Mouse (Mus musculus): ENCODE measurements at regions not wholly inside any gene's neighbourhood (a gene's known extent, or its start where the extent isn't known, plus 50 kb on each side); places are given as distances from the start of the nearest gene placed in this dataset.

DNA sequence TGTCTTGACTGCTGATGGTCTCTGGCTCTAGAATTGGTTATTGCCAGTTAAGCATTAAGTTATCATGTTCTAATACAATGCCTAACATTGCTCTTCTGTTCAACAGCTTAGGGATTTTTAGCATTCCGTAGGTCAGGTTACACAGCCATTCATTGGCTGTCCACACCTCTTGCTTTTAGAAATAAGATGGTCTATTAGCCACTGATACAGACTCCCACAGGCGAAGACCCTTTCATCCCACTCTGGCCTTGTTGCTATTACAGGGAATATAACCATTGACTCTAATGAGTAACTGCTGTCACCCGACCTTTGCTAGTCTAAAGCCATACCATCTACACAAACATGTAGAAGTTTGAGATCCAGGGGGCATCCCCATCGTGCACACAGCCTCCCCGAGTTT is 191.6 kb downstream of the Papss1 start:
- H3K27me3 ChIP-seq (ENCODE audit: control insufficient read depth, insufficient read depth, low read length): no peaks in the 10 kb centered on the region
- 75% methylated on average over 5 of the region's 5 CpGs for WGBS
- no peak overlapping the region for H3K27ac ChIP-seq (ENCODE audit: low read length)
- no peaks in the 10 kb centered on the region for H3K9me3 ChIP-seq (replicated peaks; ENCODE audit: control insufficient read depth, low read length)
- H3K4me1 ChIP-seq (ENCODE audit: control insufficient read depth, insufficient read depth, low read length): no peaks in the 10 kb centered on the region
- no peak for ATAC-seq (ENCODE audit: insufficient read depth, low FRiP score)
- H3K4me3 ChIP-seq (replicated peaks; ENCODE audit: low read length): no peak overlapping the region
- no peak overlapping the region for H3K9ac ChIP-seq (ENCODE audit: low read length)
- no peak overlapping the region for H3K4me2 ChIP-seq (ENCODE audit: low read depth, low read length)
- no peaks in the 10 kb centered on the region for H3K36me3 ChIP-seq (ENCODE audit: control insufficient read depth, insufficient read depth, low read length)

GRCm38 (mm10) chr3:131769976-131770375 is 205.4 kb downstream of the Papss1 start:
- Histone ChIP-seq H3K27me3 (ENCODE audit: control insufficient read depth, insufficient read depth, low read length) (no peaks in the 10 kb centered on the region), H3K4me3 (replicated peaks; ENCODE audit: low read length) (no peak overlapping the region), H3K4me1 (ENCODE audit: control insufficient read depth, insufficient read depth, low read length) (peaks cover 6% of the 10 kb centered on the region), H3K9me3 (replicated peaks; ENCODE audit: control insufficient read depth, low read length) (no peaks in the 10 kb centered on the region), H3K27ac (ENCODE audit: low read length) (no peak overlapping the region; the same call in 1 of the 2 replicates), H3K36me3 (ENCODE audit: control insufficient read depth, insufficient read depth, low read length) (no peaks in the 10 kb centered on the region), H3K4me2 (ENCODE audit: low read depth, low read length) (no peak overlapping the region), H3K9ac (ENCODE audit: low read length) (no peak overlapping the region)
- no peak for ATAC-seq (ENCODE audit: insufficient read depth, low FRiP score)
- WGBS: 30% methylated on average over 1 of the region's 1 CpGs

GRCm38 (mm10) chr3:131770486-131770885 is 205.9 kb downstream of the Papss1 start:
- no peak overlapping the region for H3K27ac ChIP-seq (ENCODE audit: low read length)
- no peaks in the 10 kb centered on the region for H3K27me3 ChIP-seq (ENCODE audit: control insufficient read depth, insufficient read depth, low read length)
- peaks cover 6% of the 10 kb centered on the region for H3K4me1 ChIP-seq (ENCODE audit: control insufficient read depth, insufficient read depth, low read length)
- no peaks in the 10 kb centered on the region for H3K9me3 ChIP-seq (replicated peaks; ENCODE audit: control insufficient read depth, low read length)
- no peak for ATAC-seq (ENCODE audit: insufficient read depth, low FRiP score)
- H3K9ac ChIP-seq (ENCODE audit: low read length): no peak overlapping the region
- no peak overlapping the region for H3K4me2 ChIP-seq (ENCODE audit: low read depth, low read length)
- 55% methylated on average over 1 of the region's 1 CpGs for WGBS
- no peak overlapping the region for H3K4me3 ChIP-seq (replicated peaks; ENCODE audit: low read length)
- no peaks in the 10 kb centered on the region for H3K36me3 ChIP-seq (ENCODE audit: control insufficient read depth, insufficient read depth, low read length)

- Histone ChIP-seq H3K4me1 (ENCODE audit: control insufficient read depth, insufficient read depth, low read length) (peaks cover 6% of the 10 kb centered on the region), H3K9ac (ENCODE audit: low read length) (no peak overlapping the region), H3K4me3 (replicated peaks; ENCODE audit: low read length) (no peak overlapping the region), H3K27ac (ENCODE audit: low read length) (no peak overlapping the region), H3K36me3 (ENCODE audit: control insufficient read depth, insufficient read depth, low read length) (no peaks in the 10 kb centered on the region), H3K27me3 (ENCODE audit: control insufficient read depth, insufficient read depth, low read length) (no peaks in the 10 kb centered on the region), H3K9me3 (replicated peaks; ENCODE audit: control insufficient read depth, low read length) (no peaks in the 10 kb centered on the region), H3K4me2 (ENCODE audit: low read depth, low read length) (no peak overlapping the region)
- WGBS: 47% methylated on average over 4 of the region's 4 CpGs
- no peak for ATAC-seq (ENCODE audit: insufficient read depth, low FRiP score)
Observed at GRCm38 (mm10) chr3:131771863-131772546, 207.4 kb downstream of the Papss1 start.

DNA sequence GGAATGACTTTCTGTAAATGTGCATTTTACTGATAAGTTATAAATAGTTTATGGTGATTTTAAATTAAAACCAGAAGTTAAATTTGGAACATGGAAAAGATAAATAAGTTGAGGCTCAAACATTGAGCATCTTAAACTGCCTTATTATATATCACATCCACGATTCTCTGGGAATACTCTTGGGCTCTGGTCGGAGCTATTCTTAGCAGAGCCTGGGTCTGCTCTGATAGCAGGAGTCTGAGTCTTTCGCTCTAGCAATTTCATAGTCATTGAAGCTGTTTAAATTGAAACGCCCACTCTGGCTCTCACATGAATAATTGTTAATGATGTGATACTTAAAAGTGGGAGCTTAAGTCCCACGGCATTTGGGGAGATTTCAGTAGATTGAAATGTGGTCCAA is 208.0 kb downstream of the Papss1 start:
- no peak overlapping the region for H3K27ac ChIP-seq (ENCODE audit: low read length)
- no peak overlapping the region for H3K4me2 ChIP-seq (ENCODE audit: low read depth, low read length)
- peaks cover 6% of the 10 kb centered on the region for H3K4me1 ChIP-seq (ENCODE audit: control insufficient read depth, insufficient read depth, low read length)
- no peak overlapping the region for H3K9ac ChIP-seq (ENCODE audit: low read length)
- H3K36me3 ChIP-seq (ENCODE audit: control insufficient read depth, insufficient read depth, low read length): no peaks in the 10 kb centered on the region
- no peak overlapping the region for H3K4me3 ChIP-seq (replicated peaks; ENCODE audit: low read length)
- 38% methylated on average over 5 of the region's 5 CpGs for WGBS
- no peaks in the 10 kb centered on the region for H3K27me3 ChIP-seq (ENCODE audit: control insufficient read depth, insufficient read depth, low read length)
- H3K9me3 ChIP-seq (replicated peaks; ENCODE audit: control insufficient read depth, low read length): no peaks in the 10 kb centered on the region
- 0 out of 2 replicates have a peak, but pooled peaks have one; percentile 17 for ATAC-seq (ENCODE audit: insufficient read depth, low FRiP score)

DNA sequence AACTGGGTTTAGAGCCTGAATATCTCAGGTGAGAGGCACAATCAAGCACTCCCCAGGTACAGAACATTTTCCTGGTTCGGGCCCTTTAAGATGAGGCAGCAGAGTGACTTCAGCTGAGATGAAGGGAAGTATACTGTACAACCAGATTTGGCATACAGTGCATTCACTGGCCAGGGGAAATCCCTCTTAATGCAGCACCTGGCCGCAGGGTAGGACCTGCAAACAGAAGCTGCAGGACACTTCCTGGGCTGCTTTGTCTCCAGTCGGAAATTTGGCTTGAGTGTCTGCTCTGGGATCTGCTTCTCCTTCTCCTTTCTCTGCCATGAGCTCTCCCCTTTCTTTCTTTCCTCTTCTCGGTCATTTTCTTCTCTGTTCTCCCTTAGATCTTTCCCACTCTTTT is 210.9 kb downstream of the Papss1 start:
- H3K9me3 ChIP-seq (replicated peaks; ENCODE audit: control insufficient read depth, low read length): no peaks in the 10 kb centered on the region
- no peak overlapping the region for H3K27ac ChIP-seq (ENCODE audit: low read length)
- no peak for ATAC-seq (ENCODE audit: insufficient read depth, low FRiP score)
- no peaks in the 10 kb centered on the region for H3K4me1 ChIP-seq (ENCODE audit: control insufficient read depth, insufficient read depth, low read length)
- no peak overlapping the region for H3K4me2 ChIP-seq (ENCODE audit: low read depth, low read length)
- no peaks in the 10 kb centered on the region for H3K36me3 ChIP-seq (ENCODE audit: control insufficient read depth, insufficient read depth, low read length)
- no peak overlapping the region for H3K4me3 ChIP-seq (replicated peaks; ENCODE audit: low read length)
- no peaks in the 10 kb centered on the region for H3K27me3 ChIP-seq (ENCODE audit: control insufficient read depth, insufficient read depth, low read length)
- WGBS: 72% methylated on average over 4 of the region's 4 CpGs
- H3K9ac ChIP-seq (ENCODE audit: low read length): no peak overlapping the region

- no peak for ATAC-seq (ENCODE audit: insufficient read depth, low FRiP score)
- H3K4me1 ChIP-seq (ENCODE audit: control insufficient read depth, insufficient read depth, low read length): no peaks in the 10 kb centered on the region
- H3K36me3 ChIP-seq (ENCODE audit: control insufficient read depth, insufficient read depth, low read length): no peaks in the 10 kb centered on the region
- H3K9ac ChIP-seq (ENCODE audit: low read length): no peak overlapping the region
- no peak overlapping the region for H3K27ac ChIP-seq (ENCODE audit: low read length)
- no peak overlapping the region for H3K4me2 ChIP-seq (ENCODE audit: low read depth, low read length)
- H3K4me3 ChIP-seq (replicated peaks; ENCODE audit: low read length): no peak overlapping the region
- no peaks in the 10 kb centered on the region for H3K27me3 ChIP-seq (ENCODE audit: control insufficient read depth, insufficient read depth, low read length)
- H3K9me3 ChIP-seq (replicated peaks; ENCODE audit: control insufficient read depth, low read length): no peaks in the 10 kb centered on the region
- WGBS: 78% methylated on average over 2 of the region's 2 CpGs
Observed at GRCm38 (mm10) chr3:131776650-131777049, 212.1 kb downstream of the Papss1 start.

DNA sequence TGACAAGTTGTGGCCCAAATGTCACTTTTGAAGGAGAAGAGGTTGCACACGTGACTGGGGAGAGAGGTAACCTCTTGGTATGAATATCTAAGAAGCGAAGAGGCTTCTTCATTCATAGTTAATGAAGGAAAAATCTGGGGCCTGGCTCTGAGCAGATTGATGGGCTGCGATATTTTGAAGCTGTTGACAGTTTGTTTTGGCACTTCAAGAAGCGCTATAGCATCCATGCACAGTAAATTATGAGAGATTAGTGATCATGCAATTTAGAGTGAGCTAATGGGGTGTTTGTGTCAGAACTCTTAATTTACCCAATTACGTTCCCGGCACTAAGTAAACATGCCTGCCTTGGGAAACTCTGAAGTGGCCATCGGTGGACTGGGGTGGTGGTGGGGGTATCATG is 215.2 kb downstream of the Papss1 start:
- Histone ChIP-seq H3K27me3 (ENCODE audit: control insufficient read depth, insufficient read depth, low read length) (no peaks in the 10 kb centered on the region), H3K4me3 (replicated peaks; ENCODE audit: low read length) (no peak overlapping the region), H3K9me3 (replicated peaks; ENCODE audit: control insufficient read depth, low read length) (no peaks in the 10 kb centered on the region), H3K4me2 (ENCODE audit: low read depth, low read length) (no peak overlapping the region), H3K27ac (ENCODE audit: low read length) (no peak overlapping the region), H3K9ac (ENCODE audit: low read length) (no peak overlapping the region), H3K4me1 (ENCODE audit: control insufficient read depth, insufficient read depth, low read length) (no peaks in the 10 kb centered on the region), H3K36me3 (ENCODE audit: control insufficient read depth, insufficient read depth, low read length) (no peaks in the 10 kb centered on the region)
- no peak for ATAC-seq (ENCODE audit: insufficient read depth, low FRiP score)
- WGBS: 60% methylated on average over 7 of the region's 7 CpGs

DNA sequence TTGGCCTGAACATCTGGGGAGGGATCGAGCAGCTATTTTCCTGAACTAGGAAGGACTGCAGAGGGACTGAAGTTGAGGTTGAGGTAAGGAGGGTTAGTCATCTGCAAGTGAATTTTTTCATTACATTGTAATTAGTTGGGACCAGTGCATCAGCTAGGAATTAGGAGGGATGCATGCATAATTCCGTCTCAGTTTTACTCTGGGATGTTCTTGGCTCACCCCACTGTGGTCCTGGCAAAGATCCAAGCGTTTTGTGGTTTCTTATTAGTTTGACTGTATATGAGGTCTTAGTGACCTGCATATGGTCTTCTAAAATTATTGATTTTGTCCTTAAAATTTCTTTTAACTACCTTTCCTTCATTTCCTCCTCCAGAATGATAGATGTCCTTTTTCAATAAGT is 221.0 kb downstream of the Papss1 start:
- Histone ChIP-seq H3K9me3 (replicated peaks; ENCODE audit: control insufficient read depth, low read length) (no peaks in the 10 kb centered on the region), H3K4me2 (ENCODE audit: low read depth, low read length) (no peak overlapping the region), H3K27ac (ENCODE audit: low read length) (no peak overlapping the region), H3K4me1 (ENCODE audit: control insufficient read depth, insufficient read depth, low read length) (no peaks in the 10 kb centered on the region), H3K9ac (ENCODE audit: low read length) (no peak overlapping the region), H3K27me3 (ENCODE audit: control insufficient read depth, insufficient read depth, low read length) (no peaks in the 10 kb centered on the region), H3K4me3 (replicated peaks; ENCODE audit: low read length) (no peak overlapping the region), H3K36me3 (ENCODE audit: control insufficient read depth, insufficient read depth, low read length) (no peaks in the 10 kb centered on the region)
- 68% methylated on average over 3 of the region's 3 CpGs for WGBS
- ATAC-seq (ENCODE audit: insufficient read depth, low FRiP score): no peak

All from stomach, embryonic 16.5 days (tissue).